Comparison of ENCODE assay signal across 31 mouse cellular contexts in the genomic region with DNA sequence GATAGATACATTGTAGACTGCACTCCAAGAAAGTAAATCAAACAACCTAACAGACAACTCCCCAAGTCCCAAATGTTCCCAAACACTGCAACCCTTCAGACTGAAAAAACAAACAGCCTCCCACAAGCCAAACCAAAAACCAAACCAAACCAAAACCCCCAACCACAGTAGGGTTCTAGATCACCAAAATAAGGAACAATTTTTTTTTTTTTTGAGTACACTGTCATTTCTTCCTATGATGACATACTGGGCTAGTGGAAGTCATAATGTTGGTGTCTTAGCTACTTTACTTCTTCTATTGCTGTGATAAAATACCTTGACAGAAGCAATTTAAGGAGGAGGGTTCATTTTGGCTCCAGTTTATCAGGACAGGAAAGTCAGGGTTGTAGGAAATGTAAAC.
"Had no signal": no experiment of that assay in that cellular context is flagged by ENCODE, and none has a peak within 500 bp of the region (broad histone marks: within the 10 kb centered on the region; RNA-seq: fewer than 3 reads in every experiment).

No protein-coding gene starts in this region.

- H3K9me3 ChIP-seq: heart, embryonic 15.5 days; hindbrain, embryonic 15.5 days; intestine, embryonic 15.5 days had no signal

- H3K4me2 ChIP-seq: heart, embryonic 11.5 days; heart, embryonic 12.5 days; heart, embryonic 13.5 days; heart, embryonic 15.5 days; hindbrain, embryonic 12.5 days; hindbrain, embryonic 13.5 days; hindbrain, embryonic 14.5 days; hindbrain, embryonic 15.5 days; intestine, embryonic 15.5 days; kidney, embryonic 15.5 days had no signal

- H3K9ac ChIP-seq: heart, embryonic 12.5 days; heart, embryonic 13.5 days; heart, embryonic 15.5 days; hindbrain, embryonic 12.5 days; hindbrain, embryonic 13.5 days; hindbrain, embryonic 14.5 days; hindbrain, embryonic 15.5 days; intestine, embryonic 15.5 days; kidney, embryonic 15.5 days had no signal

- H3K4me3 ChIP-seq: heart, embryonic 10.5 days; heart, embryonic 12.5 days; heart, embryonic 13.5 days; heart, embryonic 15.5 days; hindbrain, embryonic 10.5 days; hindbrain, embryonic 12.5 days; hindbrain, embryonic 13.5 days; hindbrain, embryonic 15.5 days; intestine, embryonic 15.5 days; kidney, embryonic 15.5 days; layer of hippocampus, adult 2 months had no signal

- DNase-seq: heart, postnatal 10 days; heart, postnatal 14 days; heart, postnatal 36 days; heart, postnatal 4 days; kidney, adult 11 months; kidney, adult 18-20 months; kidney, adult 2 months; kidney, adult 8-10 months; kidney, adult 9 months; kidney, postnatal 10 days; kidney, postnatal 14 days; kidney, postnatal 25 days; kidney, postnatal 36 days; kidney, postnatal 4 days; layer of hippocampus, adult 9-11 months; layer of hippocampus, postnatal 36 days had no signal

- H3K27ac ChIP-seq: heart, embryonic 10.5 days; heart, embryonic 13.5 days; heart, embryonic 15.5 days; hindbrain, embryonic 10.5 days; hindbrain, embryonic 12.5 days; hindbrain, embryonic 13.5 days; hindbrain, embryonic 14.5 days; hindbrain, embryonic 15.5 days; hindbrain, postnatal 0 days; intestine, embryonic 15.5 days; kidney, embryonic 15.5 days; kidney, postnatal 0 days; layer of hippocampus, adult 2 months had no signal

- H3K4me1 ChIP-seq: heart, embryonic 10.5 days; heart, embryonic 12.5 days; heart, embryonic 13.5 days; heart, embryonic 15.5 days; hindbrain, embryonic 10.5 days; hindbrain, embryonic 12.5 days; hindbrain, embryonic 13.5 days; hindbrain, embryonic 15.5 days; intestine, embryonic 15.5 days; kidney, embryonic 15.5 days had no signal

- H3K36me3 ChIP-seq: hindbrain, embryonic 15.5 days; intestine, embryonic 15.5 days had no signal

- H3K27me3 ChIP-seq: heart, embryonic 12.5 days; heart, embryonic 13.5 days; heart, embryonic 15.5 days; hindbrain, embryonic 12.5 days; hindbrain, embryonic 13.5 days; hindbrain, embryonic 15.5 days; intestine, embryonic 15.5 days; kidney, embryonic 15.5 days had no signal
